Mouse (Mus musculus) kidney, embryonic 16.5 days (tissue): ENCODE measurements at regions not wholly inside any gene's neighbourhood (a gene's known extent, or its start where the extent isn't known, plus 50 kb on each side); places are given as distances from the start of the nearest gene placed in this dataset.

Experiments used
- ATAC-seq: fragments of 200-750 bp; cut with Nextera tagmentation; 2 replicates; pipeline ENCODE4 v1.8.0; 2017; ENCODE audit warnings: moderate TSS enrichment; ENCODE audit not compliant: low FRiP score, low TSS enrichment
- H3K27ac ChIP-seq: fragments of 300-500 bp; sonication (generic); 2 replicates; pipeline ENCODE4 v1.5.1; 2014; ENCODE audit warnings: low read length
- H3K27me3 ChIP-seq: fragments of 300-500 bp; sonication (generic); 2 replicates; pipeline ENCODE4 v1.6.1; 2014; ENCODE audit warnings: low read length, control low read depth, mixed read lengths; ENCODE audit not compliant: insufficient read depth
- H3K36me3 ChIP-seq: fragments of 300-500 bp; sonication (generic); 2 replicates; pipeline ENCODE4 v1.6.1; 2014; ENCODE audit warnings: low read length, control low read depth, mixed read lengths; ENCODE audit not compliant: insufficient read depth
- H3K4me1 ChIP-seq: fragments of 300-500 bp; sonication (generic); 2 replicates; pipeline ENCODE4 v1.6.1; 2014; ENCODE audit warnings: low read length, control low read depth, mixed read lengths; ENCODE audit not compliant: insufficient read depth
- H3K4me2 ChIP-seq: fragments of 300-500 bp; sonication (generic); replicated peaks from 2 replicates; pipeline ENCODE4 v1.6.1; 2014; ENCODE audit warnings: low read depth, low read length
- H3K4me3 ChIP-seq: fragments of 300-500 bp; sonication (generic); 2 replicates; pipeline ENCODE4 v1.5.1; 2014; ENCODE audit warnings: mild to moderate bottlenecking, low read length
- H3K9ac ChIP-seq: fragments of 300-500 bp; sonication (generic); replicated peaks from 2 replicates; pipeline ENCODE4 v1.6.1; 2014; ENCODE audit warnings: low read length
- H3K9me3 ChIP-seq: fragments of 300-500 bp; sonication (generic); 2 replicates; pipeline ENCODE4 v1.6.1; 2016; ENCODE audit warnings: low read length, control low read depth
- WGBS: fragments of 180-500 bp; shearing (Covaris S2); extraction: QIAGEN DNeasy Blood & Tissue Kit; methylation state at CpG from one replicate; pipeline ENCODE4 v1.1.7; 2014; 5-methylcytosine and 5-hydroxymethylcytosine counted together

DNA sequence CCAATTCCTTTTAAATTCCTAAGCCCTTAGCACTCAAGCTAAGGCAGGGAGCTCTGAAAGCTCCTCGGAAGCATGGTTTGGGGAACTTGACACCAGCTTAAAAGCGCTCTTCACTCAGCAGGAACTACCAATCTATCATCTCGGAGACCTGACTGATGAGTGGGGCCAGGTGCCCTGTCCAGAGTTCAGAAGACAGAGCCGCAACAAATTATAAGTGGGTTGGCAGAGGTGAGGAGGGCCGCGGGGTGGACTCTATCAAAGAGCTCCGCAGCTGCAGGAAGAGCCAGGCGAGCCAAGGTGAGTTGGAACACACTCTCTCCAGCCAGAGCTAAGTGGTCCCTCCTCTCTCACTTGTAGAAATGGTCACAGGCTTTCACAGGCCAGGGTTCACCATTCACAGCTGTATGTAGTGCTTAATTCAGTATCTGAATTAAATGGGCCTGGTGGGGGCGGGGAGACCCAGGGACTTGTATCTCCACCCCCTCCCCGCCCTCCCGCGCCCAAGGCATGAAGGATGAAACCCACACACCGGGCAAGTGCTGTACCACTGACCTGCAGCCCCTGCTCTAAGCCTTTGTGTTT lies 180.8 kb downstream of the Stim2 start:
- H3K4me2 ChIP-seq, result no peak overlapping the region
- WGBS, result 40% methylated on average over 13 of the region's 13 CpGs
- no peak overlapping the region for H3K4me3 ChIP-seq
- H3K27me3 ChIP-seq, result no peaks in the 10 kb centered on the region
- H3K9me3 ChIP-seq, result no peaks in the 10 kb centered on the region
- peak; percentile 46; the same call in 1 of the 2 replicates for ATAC-seq
- H3K4me1 ChIP-seq, result no peaks in the 10 kb centered on the region; the same call in 1 of the 2 replicates
- no peak overlapping the region for H3K27ac ChIP-seq
- H3K36me3 ChIP-seq, result no peaks in the 10 kb centered on the region
- no peak overlapping the region for H3K9ac ChIP-seq

DNA sequence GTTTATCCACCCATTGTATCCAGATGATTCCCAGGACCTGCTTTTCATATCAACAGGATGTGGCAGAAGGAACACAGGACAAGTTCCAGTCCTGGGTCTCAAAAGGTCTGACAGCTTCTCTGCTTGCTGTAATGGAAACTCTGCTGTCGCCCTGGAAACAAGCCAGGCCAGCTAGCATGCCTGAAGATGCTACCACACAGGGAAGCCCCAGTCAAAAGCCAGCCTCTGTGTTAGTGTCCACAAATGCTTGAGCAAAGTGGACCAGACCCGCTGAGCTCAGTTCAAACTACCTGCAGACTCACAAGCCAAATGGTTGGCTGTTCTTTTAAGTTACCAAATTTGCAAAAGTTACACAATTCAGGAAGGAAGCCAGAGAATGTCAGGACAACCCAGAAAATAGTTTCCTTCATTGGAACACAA lies 181.9 kb downstream of the Stim2 start:
- H3K36me3 ChIP-seq, result no peaks in the 10 kb centered on the region
- H3K27ac ChIP-seq, result no peak overlapping the region
- H3K9ac ChIP-seq, result no peak overlapping the region
- no peak overlapping the region for H3K4me2 ChIP-seq
- H3K27me3 ChIP-seq, result no peaks in the 10 kb centered on the region
- no peak for ATAC-seq
- no peaks in the 10 kb centered on the region; the same call in 1 of the 2 replicates for H3K4me1 ChIP-seq
- 65% methylated on average over 2 of the region's 2 CpGs for WGBS
- no peak overlapping the region for H3K4me3 ChIP-seq
- H3K9me3 ChIP-seq, result no peaks in the 10 kb centered on the region

DNA sequence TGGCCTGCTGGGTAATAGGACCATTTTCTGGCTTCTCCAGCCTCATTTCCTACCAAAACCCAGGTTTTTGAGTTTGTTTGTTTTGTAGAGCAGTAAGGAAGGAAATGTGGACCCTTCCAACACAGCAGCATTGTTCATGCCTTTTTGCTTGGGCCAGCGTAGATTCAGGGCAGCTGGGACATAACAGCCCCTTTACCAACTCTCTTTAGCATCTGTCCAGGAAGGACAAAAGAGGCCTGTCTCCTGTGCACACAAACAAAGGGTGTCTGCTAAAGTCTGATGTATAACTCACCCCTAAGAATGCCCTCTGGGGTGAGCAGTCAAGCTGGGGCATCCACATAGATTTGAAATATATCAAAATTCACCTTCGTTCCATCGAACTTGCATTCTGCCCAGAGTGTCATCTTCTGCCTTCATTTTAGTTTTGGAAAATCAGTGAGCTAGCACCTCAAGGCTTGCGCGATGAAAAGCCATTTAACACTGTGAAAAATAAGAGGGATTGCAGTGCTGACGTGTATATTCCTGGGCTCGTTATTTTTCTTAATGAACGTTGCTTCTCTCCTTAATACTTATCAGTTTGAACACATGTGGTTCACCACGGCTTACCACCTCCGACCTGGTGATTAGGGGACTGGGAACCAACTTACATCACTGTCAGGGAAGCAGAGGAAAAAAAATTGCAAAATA lies 182.5 kb downstream of the Stim2 start:
- Histone ChIP-seq H3K9ac (no peak overlapping the region), H3K36me3 (no peaks in the 10 kb centered on the region), H3K27me3 (no peaks in the 10 kb centered on the region), H3K4me3 (no peak overlapping the region), H3K4me2 (no peak overlapping the region), H3K9me3 (no peaks in the 10 kb centered on the region), H3K27ac (no peak overlapping the region), H3K4me1 (no peaks in the 10 kb centered on the region; the same call in 1 of the 2 replicates)
- no peak for ATAC-seq
- 64% methylated on average over 10 of the region's 10 CpGs for WGBS

DNA sequence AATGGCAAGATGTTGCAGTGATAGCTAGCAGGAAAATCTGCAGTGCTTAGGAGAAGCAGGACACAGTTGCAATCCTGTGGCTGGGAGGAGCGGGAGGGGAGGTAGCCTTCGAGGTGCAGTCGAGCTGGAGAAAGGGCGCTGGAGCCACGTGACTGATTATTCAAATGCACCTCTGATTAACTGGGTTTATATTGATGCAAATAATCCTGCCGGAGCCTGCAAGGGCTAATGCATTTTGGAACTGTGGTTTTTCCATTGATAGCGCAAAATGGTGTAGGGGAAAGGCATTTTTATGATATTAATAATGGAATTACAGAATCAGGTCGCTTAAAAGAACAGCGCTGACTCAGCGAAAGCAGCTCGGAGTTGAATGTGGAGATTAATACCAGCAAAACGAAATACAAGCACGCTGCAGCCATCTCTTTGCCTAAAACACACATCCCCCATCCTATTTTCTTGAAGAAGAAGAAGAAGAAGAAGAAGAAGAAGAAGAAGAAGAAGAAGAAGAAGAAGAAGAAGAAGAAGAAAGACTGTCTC lies 183.1 kb downstream of the Stim2 start:
- Histone ChIP-seq H3K9ac (no peak overlapping the region), H3K4me2 (peak overlapping the region; percentile 37), H3K27me3 (no peaks in the 10 kb centered on the region), H3K36me3 (no peaks in the 10 kb centered on the region), H3K9me3 (no peaks in the 10 kb centered on the region), H3K4me3 (no peak overlapping the region), H3K4me1 (no peaks in the 10 kb centered on the region; the same call in 1 of the 2 replicates), H3K27ac (no peak overlapping the region)
- 33% methylated on average over 13 of the region's 13 CpGs for WGBS
- no peak for ATAC-seq

DNA sequence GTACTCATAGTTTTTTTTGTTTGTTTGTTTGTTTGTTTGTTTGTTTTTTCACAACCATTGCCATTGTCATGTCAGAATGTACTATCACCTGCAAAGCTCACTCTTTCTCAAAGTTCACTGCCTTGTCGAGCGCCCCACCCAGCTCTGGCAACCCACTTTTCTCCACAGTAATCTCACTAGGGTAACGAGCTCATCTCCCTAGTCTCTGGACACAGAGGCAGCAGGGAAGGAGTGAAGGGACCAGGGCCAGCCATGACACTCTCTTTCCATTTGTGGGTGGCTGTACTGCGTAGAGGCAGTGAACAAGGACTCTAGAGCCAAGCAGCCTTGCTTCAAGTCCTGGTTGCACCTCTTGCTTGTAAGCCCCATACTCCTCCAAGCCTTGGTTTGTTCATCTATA lies 184.5 kb downstream of the Stim2 start:
- WGBS, result 93% methylated on average over 4 of the region's 4 CpGs

DNA sequence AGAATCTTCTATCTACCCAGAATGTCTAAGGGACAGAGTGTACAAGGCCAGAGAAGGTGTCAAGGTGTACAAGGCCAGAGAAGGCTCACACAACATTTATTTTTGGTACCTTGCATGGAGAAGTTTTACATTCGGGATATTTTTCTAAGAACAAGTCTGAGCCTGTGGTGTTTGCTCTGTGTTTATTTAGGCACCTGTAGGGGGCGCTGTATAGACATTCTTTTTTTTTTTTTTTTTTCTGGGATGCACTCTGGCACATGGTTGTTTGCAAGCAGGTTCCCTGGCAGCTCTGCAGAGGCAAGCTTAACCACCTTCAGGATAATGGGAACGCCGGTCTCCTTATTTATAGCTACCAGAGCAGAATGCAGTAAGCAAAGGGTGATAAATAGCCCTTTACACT lies 187.4 kb downstream of the Stim2 start:
- Histone ChIP-seq H3K9ac (no peak overlapping the region), H3K4me3 (no peak overlapping the region), H3K9me3 (no peaks in the 10 kb centered on the region), H3K27me3 (no peaks in the 10 kb centered on the region), H3K4me1 (no peaks in the 10 kb centered on the region; the same call in 1 of the 2 replicates), H3K27ac (no peak overlapping the region), H3K4me2 (no peak overlapping the region), H3K36me3 (no peaks in the 10 kb centered on the region)
- ATAC-seq, result no peak
- WGBS, result 53% methylated on average over 4 of the region's 4 CpGs

More for the DNA sequence above, 184.5 kb downstream of the Stim2 start:
- Histone ChIP-seq H3K4me3 (no peak overlapping the region), H3K9ac (no peak overlapping the region), H3K27ac (no peak overlapping the region), H3K27me3 (no peaks in the 10 kb centered on the region), H3K36me3 (no peaks in the 10 kb centered on the region), H3K4me1 (no peaks in the 10 kb centered on the region; the same call in 1 of the 2 replicates), H3K4me2 (no peak overlapping the region), H3K9me3 (no peaks in the 10 kb centered on the region)
- ATAC-seq, result no peak

DNA sequence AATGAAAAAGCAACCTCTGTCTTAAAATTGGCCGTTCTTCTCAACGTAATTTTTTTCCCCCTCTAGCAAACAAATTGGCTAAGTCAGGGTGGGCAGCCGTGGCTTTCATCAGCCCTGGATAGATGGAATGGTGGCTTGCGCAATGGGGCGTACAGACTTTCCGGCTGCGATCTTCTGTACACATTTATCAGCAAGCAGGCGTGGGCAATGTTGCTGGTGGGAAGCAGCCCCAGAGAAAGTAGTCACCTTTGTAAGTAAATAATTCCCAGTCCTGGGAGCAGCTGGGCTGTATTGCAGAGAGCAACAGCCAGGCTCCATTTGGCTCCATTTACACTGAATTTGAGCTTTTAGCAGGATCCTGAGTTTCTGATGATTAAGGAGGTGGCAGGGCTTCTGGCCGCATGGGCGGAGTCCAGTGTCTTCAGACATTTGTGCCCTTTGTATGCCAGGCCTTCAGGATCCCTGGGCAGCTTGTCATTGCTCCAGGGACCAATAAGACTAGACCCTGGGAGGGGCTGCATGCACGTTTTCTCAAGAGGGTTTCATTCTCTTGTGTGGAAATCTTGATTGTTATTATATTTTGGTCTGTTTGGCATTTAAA lies 187.9 kb downstream of the Stim2 start:
- H3K9ac ChIP-seq, result no peak overlapping the region
- H3K27ac ChIP-seq, result no peak overlapping the region
- WGBS, result 65% methylated on average over 11 of the region's 11 CpGs
- no peak overlapping the region for H3K4me2 ChIP-seq
- ATAC-seq, result no peak
- H3K36me3 ChIP-seq, result no peaks in the 10 kb centered on the region
- no peak overlapping the region for H3K4me3 ChIP-seq
- no peaks in the 10 kb centered on the region for H3K27me3 ChIP-seq
- H3K4me1 ChIP-seq, result no peaks in the 10 kb centered on the region; the same call in 1 of the 2 replicates
- H3K9me3 ChIP-seq, result no peaks in the 10 kb centered on the region

DNA sequence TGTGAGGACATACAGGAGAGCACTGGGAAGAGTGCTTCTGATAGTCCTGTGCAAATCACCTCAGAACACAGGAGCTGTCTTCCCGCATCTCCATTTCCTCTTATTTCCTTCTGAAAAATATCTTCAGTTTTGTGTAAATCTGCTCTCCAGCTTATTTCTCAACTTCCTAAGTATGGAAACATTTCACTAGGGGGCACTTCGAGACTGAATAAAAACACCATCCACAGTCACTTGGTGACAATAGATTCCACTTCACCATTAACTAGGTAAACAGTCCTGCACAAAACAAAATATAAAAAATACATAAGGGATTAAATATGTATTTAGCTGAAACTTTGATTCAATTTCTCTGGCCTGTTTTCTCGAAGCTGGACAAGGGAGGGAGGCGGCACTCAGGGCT lies 193.4 kb downstream of the Stim2 start:
- WGBS, result 78% methylated on average over 4 of the region's 4 CpGs

DNA sequence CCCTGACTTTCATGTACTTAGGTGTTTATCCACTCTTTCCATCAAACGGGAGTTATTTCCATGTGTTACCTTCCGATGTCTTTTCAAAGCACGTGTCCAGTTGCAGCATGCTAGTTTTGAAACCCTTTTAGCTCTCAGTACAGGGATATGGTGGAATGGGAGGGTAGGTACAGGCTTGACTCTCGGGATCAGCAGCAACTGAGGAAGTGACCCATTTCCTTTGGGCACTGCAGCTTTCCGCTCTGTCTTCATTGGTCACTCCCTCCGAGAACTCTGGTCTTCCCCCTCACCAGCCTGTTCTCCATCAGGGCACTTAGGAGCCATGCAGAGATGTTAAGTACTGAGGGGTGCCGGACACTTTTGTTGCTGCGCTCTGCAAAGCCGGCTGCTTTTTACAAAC lies 196.5 kb downstream of the Stim2 start:
- Histone ChIP-seq H3K9me3 (no peaks in the 10 kb centered on the region), H3K4me1 (no peaks in the 10 kb centered on the region), H3K4me3 (no peak overlapping the region), H3K36me3 (no peaks in the 10 kb centered on the region), H3K9ac (no peak overlapping the region), H3K27ac (no peak overlapping the region), H3K4me2 (no peak overlapping the region), H3K27me3 (no peaks in the 10 kb centered on the region)
- ATAC-seq, result peak; percentile 25; the same call in 1 of the 2 replicates
- WGBS, result 53% methylated on average over 9 of the region's 9 CpGs

More for the DNA sequence above, 193.4 kb downstream of the Stim2 start:
- H3K4me3 ChIP-seq, result no peak overlapping the region
- no peaks in the 10 kb centered on the region for H3K36me3 ChIP-seq
- no peak overlapping the region for H3K4me2 ChIP-seq
- no peak for ATAC-seq
- no peaks in the 10 kb centered on the region for H3K9me3 ChIP-seq
- H3K9ac ChIP-seq, result no peak overlapping the region
- no peaks in the 10 kb centered on the region for H3K4me1 ChIP-seq
- H3K27me3 ChIP-seq, result no peaks in the 10 kb centered on the region
- no peak overlapping the region for H3K27ac ChIP-seq
